Mouse (Mus musculus) right cerebral cortex, postnatal 14 days (tissue): ENCODE data around the gene Fgf18.

ENCODE experiments used
- DNase-seq: peaks from one replicate; pipeline ENCODE4 v3.0.0; 2022

Fgf18 gene

GRCm38 (mm10) chr11:33147171-33147571 is at the start of gene Fgf18:
Fgf18 (minus strand) TSS chr11:33147400.
- peak; percentile 39 for DNase-seq

- no peak for DNase-seq
These were observed 49.4 kb upstream of the Fgf18 start for GRCm38 (mm10) chr11:33196447-33197132.

GRCm38 (mm10) chr11:33195531-33196446 is 48.6 kb upstream of the Fgf18 start:
- no peak for DNase-seq

GRCm38 (mm10) chr11:33195061-33195460 is 47.9 kb upstream of the Fgf18 start:
- no peak for DNase-seq

- no peak for DNase-seq
These were observed 46.5 kb upstream of the Fgf18 start for GRCm38 (mm10) chr11:33193695-33194094.

GRCm38 (mm10) chr11:33181804-33182203 is 34.6 kb upstream of the Fgf18 start:
- no peak for DNase-seq

- DNase-seq, result no peak
These were observed 33.5 kb upstream of the Fgf18 start for GRCm38 (mm10) chr11:33180701-33181116.

GRCm38 (mm10) chr11:33179802-33180201 is 32.6 kb upstream of the Fgf18 start:
- DNase-seq, result no peak

- peak; percentile 34 for DNase-seq
These were observed 29.5 kb upstream of the Fgf18 start for GRCm38 (mm10) chr11:33176525-33177245.

- no peak for DNase-seq
These were observed 28.6 kb upstream of the Fgf18 start for GRCm38 (mm10) chr11:33175768-33176167.

- peak; percentile 48 for DNase-seq
These were observed 23.3 kb upstream of the Fgf18 start for GRCm38 (mm10) chr11:33170489-33170888.

- peak; percentile 100 for DNase-seq
These were observed 15.9 kb upstream of the Fgf18 start, which contains the start of gene Npm1 for GRCm38 (mm10) chr11:33162998-33163506. Npm1 (minus strand) TSS chr11:33163206.

GRCm38 (mm10) chr11:33162211-33162997 is 15.2 kb upstream of the Fgf18 start:
- peak; percentile 72 for DNase-seq

- DNase-seq, result no peak
These were observed 12.5 kb upstream of the Fgf18 start for GRCm38 (mm10) chr11:33159741-33160140.

GRCm38 (mm10) chr11:33157453-33158196 is 10.4 kb upstream of the Fgf18 start:
- DNase-seq, result no peak

GRCm38 (mm10) chr11:33156436-33157015 is 9.3 kb upstream of the Fgf18 start:
- no peak for DNase-seq

GRCm38 (mm10) chr11:33154459-33154858 is 7.3 kb upstream of the Fgf18 start:
- no peak for DNase-seq

GRCm38 (mm10) chr11:33152997-33153396 is 5.8 kb upstream of the Fgf18 start:
- DNase-seq, result no peak

GRCm38 (mm10) chr11:33151780-33152145 is 4.6 kb upstream of the Fgf18 start:
- DNase-seq, result no peak

- DNase-seq, result no peak
These were observed 4.1 kb upstream of the Fgf18 start for GRCm38 (mm10) chr11:33151128-33151779.

- DNase-seq, result no peak
These were observed 3.2 kb upstream of the Fgf18 start for GRCm38 (mm10) chr11:33150364-33150763.
